Mouse (Mus musculus) heart, adult 11 months (tissue): Measurements from ENCODE around the gene Cx3cr1.

Experiments
- DNase-seq: peaks from one replicate; pipeline ENCODE4 v3.0.0; 2022

The Cx3cr1 gene

GRCm38 (mm10) chr9:119993092-119993844 is 76.4 kb downstream of the Cx3cr1 start:
- no peak for DNase-seq

- no peak for DNase-seq
Observed at GRCm38 (mm10) chr9:119991310-119991709, 78.4 kb downstream of the Cx3cr1 start.

- DNase-seq, result peak; percentile 81
Observed at GRCm38 (mm10) chr9:119988304-119988703, 81.4 kb downstream of the Cx3cr1 start.

GRCm38 (mm10) chr9:119985881-119986574 is 83.7 kb downstream of the Cx3cr1 start:
- peak; percentile 94 for DNase-seq

DNA sequence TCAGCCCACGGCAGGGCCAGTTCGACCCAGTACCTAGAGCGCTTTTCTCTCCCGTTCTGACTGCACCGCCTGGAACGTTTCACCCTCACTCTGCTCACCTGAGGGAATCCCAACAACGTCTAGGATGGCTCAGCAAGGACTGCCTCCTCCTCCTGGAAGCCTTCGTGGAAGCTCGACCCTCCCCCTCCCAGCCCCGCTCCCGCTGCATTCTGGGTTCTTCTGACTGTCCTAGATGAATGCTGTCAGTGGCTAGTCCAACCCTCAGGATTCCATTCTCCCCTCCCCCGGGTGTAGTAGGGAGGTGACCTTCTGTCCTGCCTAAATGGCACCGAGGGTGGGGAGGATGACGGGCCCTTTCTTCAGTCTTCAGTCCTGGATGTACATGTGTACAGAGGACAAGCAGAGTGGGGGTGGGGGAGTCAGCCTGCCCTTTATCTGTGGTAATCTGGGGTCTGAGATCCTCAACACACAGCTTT is 85.1 kb downstream of the Cx3cr1 start, which contains the start of gene Csrnp1:
Csrnp1 (minus strand) TSS at position 123 of the 476 bp plus-strand sequence.
- DNase-seq, result peak; percentile 97

DNA sequence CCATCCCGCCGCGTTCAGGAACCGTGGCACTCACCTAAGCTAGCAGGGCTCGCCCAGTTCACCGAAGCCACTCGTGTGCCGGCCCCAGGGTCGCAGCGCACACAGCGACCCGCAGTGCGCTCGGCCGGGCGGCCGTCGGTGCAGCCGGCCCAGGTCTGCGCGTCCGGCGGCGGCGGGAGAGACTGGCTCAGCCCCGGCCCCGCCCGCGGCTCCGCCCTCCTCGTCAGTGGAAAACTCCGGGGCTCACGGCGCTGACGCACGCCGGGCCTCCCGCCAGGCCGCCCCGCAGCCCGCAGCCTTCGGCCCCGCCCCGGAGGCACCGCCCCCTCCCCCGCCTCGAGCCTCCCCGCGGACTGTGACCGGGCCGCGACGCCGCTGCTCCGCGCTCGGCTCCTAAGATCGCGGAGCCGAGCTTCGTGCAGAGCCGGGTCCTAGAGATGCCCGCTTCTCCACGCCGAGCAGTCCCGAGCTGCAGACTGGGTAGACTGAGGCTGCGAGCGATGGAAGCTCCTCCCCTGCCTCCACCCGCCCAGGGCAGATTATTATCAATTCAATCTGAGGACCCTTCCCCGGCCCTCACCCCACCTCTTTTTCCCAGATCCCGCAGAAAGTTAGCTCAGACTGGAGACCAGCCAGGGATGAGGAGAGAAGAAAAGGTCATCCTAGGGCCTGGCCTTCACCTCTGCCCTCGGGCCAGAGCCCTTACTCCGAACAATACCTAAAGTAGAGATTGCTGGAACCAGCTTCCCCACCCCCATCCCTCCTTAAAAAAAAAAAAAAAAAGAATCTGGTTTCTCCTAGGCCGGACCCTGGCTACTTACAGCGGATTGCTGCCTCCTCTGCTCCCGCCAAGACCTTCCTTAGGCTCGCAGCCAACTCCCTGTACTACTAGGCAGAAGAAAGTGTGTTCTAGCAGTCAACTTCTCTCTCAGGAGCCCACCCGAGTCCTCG is 85.8 kb downstream of the Cx3cr1 start:
- peak; percentile 99 for DNase-seq

- peak; percentile 98 for DNase-seq
Observed at GRCm38 (mm10) chr9:119982956-119983551, 86.6 kb downstream of the Cx3cr1 start.

- peak; percentile 98 for DNase-seq
Observed at GRCm38 (mm10) chr9:119982241-119982811, 87.4 kb downstream of the Cx3cr1 start.

- peak; percentile 100 for DNase-seq
Observed at GRCm38 (mm10) chr9:119981183-119982179, 88.2 kb downstream of the Cx3cr1 start.

- peak; percentile 96 for DNase-seq
Observed at GRCm38 (mm10) chr9:119980770-119981182, 88.9 kb downstream of the Cx3cr1 start.

DNA sequence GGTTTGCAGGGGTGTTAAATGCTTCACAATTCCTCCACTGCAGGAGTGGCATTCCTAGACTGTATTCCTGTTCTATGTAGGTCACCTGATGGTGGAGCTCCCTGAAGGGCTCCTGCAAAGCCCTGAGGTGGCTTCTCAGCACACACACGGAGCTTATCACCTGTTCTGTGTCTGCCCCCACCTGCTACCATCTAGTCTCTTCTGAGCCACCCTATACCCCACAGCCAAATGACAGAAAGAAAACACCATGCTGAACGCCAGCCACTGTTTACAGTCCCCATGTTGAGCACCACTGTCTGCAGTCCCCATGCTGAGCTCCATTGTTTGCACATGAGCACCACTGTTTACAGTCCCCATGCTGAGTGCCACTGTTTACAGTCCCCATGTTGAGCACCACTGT is 89.9 kb downstream of the Cx3cr1 start:
- peak; percentile 85 for DNase-seq

DNA sequence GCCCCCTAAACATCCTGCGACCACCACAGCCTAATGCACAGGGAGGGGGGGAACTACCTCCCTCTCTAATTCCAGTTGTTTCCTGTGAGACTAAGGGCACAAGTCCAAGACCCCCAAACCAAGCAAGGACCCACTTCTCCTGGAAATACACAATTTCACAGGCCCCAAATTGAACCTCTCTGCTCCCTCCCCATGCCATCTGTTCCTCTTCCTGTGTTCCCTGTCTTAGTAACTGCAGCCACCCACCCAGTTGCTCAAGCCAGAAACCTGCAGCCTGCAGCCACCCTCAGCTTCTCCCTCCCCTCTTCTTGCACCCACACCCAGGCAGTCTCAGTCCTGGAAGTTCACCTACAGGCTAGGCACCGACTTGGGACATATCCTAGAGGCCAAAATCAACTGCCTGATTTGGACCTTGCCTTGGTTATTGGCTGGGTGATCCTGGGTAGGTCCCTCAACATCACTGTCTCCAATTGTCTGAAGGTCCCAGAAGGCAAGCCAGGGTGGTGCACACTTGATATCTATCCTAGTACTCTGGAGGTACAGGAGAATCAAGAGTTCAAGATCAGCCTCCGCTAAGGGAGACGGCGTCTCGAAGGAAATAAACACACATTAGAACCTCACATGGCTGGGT is 90.8 kb downstream of the Cx3cr1 start:
- DNase-seq, result peak; percentile 93

- peak; percentile 96 for DNase-seq
Observed at GRCm38 (mm10) chr9:119978151-119978810, 91.4 kb downstream of the Cx3cr1 start.

DNA sequence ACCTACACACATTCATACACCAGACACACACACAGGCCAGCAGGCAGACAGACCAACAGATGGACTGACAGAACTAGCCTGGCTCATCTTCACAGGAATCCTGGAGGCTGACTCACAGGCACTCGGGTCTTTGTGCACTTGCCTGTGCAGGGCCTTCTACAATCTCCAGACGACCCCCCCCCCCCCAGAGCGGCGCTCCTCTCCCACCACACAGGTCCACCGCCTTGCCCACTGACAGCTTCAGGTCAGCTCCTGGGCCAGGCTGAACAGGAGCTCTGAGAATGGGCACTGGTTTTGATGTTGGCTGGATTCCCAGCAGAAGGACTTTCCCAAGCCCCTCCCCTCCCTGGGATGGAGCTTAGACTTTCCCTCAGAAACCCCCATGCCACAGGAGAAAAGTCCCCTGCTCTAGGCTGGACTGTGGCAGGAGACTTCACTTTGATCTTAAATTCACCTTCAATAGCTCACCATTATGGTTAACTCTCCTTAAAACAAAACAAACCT is 92.1 kb downstream of the Cx3cr1 start:
- DNase-seq, result no peak

DNA sequence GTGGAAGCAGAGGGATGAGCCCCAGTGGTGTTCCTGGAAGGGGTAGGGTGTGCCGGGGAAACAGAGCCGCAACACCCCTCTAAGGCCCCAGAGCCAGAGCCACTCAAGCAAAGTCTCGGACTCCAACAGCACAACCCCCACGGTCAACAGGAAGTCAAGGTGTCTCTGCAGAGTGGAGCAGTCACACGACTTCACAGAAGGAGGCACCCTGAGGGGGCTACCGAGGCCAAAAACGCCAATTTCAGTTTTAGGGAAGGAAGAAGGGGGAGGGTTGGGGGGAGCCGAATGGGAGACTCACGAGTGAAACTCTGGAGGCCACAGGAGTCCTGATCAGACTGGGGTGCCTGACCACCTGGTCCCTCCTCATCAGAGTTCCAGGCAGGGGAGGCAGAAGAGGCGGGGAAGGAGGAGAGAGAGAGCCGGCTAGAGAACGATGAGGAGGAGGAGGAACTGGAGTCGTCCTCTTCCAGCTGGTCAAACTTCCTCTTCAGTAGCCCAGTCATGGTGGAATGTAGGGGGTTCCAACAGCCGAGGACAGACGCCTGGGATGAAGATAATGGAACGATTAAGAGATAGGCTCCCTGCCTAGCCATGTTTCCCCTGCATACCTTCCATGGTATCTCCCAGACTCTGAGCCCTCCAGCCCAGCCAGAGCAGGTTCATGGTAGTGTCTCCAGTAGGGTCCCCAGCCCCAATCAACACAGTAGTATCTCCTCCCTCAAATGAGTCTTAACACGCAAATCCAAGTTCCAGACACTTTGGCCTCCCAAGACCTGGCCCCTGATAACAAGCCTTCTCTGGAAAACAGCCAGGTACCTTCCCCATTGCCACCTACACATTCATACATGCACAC is 92.7 kb downstream of the Cx3cr1 start:
- DNase-seq, result peak; percentile 91

DNA sequence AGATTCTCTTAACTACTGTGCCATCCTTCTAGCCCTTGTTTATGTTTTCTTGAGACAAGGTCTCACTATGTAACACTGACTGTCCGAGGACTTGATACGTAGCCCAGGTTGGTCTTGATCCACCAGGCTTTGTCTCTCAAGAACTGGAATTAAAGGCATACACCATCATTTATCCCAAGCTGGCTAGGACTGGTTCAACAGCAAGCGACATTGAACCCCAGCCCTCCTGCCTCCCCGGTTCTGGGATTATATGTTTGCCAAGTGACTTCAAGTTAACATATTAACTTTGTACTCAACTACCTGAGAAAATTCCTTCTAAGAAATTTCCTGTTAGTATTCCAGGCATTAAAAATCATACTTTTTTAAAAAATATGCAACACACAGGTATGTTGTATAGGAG is 94.4 kb downstream of the Cx3cr1 start:
- no peak for DNase-seq

GRCm38 (mm10) chr9:119974609-119975008 is 95.1 kb downstream of the Cx3cr1 start:
- DNase-seq, result no peak

DNA sequence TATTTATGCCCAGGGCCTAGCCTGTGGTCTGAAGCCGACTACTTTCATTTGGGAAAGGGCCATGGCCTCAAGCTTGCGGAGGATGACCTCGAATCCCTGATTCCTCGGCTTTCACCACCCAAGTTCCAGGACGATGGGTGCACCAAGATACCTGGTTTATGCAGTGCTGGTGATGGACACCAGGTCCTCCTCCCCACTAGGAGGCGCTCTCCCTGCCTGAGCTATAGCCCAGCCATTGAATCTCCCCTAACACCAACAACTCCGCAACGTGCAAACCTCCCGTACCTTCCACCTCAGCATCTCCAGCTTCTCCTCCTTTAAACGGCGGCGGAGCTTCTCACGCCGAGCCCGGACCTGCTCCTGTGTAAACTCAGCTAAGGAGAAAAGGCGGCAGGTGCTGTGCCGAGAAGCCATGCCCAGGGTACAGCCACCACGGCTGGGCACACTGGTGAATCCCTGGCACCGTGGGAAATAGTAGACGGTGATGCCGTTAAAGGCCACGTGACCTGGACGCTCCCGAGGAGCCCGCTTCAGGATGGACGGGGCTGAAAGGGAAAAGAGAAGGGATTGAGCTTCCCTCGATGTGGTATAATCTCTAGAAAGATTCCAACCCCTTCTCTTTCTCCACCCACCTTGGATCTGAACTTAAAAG is 95.7 kb downstream of the Cx3cr1 start:
- DNase-seq, result peak; percentile 90
